Mouse (Mus musculus) thymus, postnatal 4 days (tissue): Measurements from ENCODE around the gene Morc3.
A peak's percentile ranks its signal among the peaks of the same experiment; 100 is the strongest.
"Not testable (repeated sequence)": the region's sequence is repeated elsewhere in the genome, so short reads cannot be mapped to it uniquely, and the experiment has no call there.

ENCODE experiments used
- DNase-seq: peaks from one replicate; pipeline ENCODE4 v3.0.0; 2021

Gene Morc3

GRCm38 (mm10) chr16:93820040-93820439, 11.9 kb upstream of the Morc3 start:
- no peak for DNase-seq

GRCm38 (mm10) chr16:93821706-93822105, 10.2 kb upstream of the Morc3 start:
- no peak for DNase-seq

- not testable (repeated sequence) for DNase-seq
Observed at GRCm38 (mm10) chr16:93822433-93823225, 9.3 kb upstream of the Morc3 start.

GRCm38 (mm10) chr16:93824799-93825198, 7.1 kb upstream of the Morc3 start:
- no peak for DNase-seq

- no peak for DNase-seq
Observed at GRCm38 (mm10) chr16:93825463-93825862, 6.5 kb upstream of the Morc3 start.

- no peak for DNase-seq
Observed at GRCm38 (mm10) chr16:93826054-93826453, 5.9 kb upstream of the Morc3 start.

- not testable (repeated sequence) for DNase-seq
Observed at GRCm38 (mm10) chr16:93826478-93826877, 5.4 kb upstream of the Morc3 start.

GRCm38 (mm10) chr16:93826909-93827308, 5.0 kb upstream of the Morc3 start:
- no peak for DNase-seq

GRCm38 (mm10) chr16:93829526-93829925, 2.4 kb upstream of the Morc3 start:
- DNase-seq = no peak

- DNase-seq = no peak
Observed at GRCm38 (mm10) chr16:93830071-93830470, 1.9 kb upstream of the Morc3 start.

GRCm38 (mm10) chr16:93830916-93831315, 1.0 kb upstream of the Morc3 start:
- no peak for DNase-seq

- no peak for DNase-seq
Observed at GRCm38 (mm10) chr16:93832451-93833276, 743 bp downstream of the Morc3 start.

- no peak for DNase-seq
Observed at GRCm38 (mm10) chr16:93833551-93833950, 1.6 kb downstream of the Morc3 start.

- DNase-seq = no peak
Observed at GRCm38 (mm10) chr16:93834076-93834475, 2.2 kb downstream of the Morc3 start.

GRCm38 (mm10) chr16:93839049-93839448, 7.1 kb downstream of the Morc3 start:
- no peak for DNase-seq

- DNase-seq = no peak
Observed at GRCm38 (mm10) chr16:93850527-93850926, 18.6 kb downstream of the Morc3 start.

- no peak for DNase-seq
Observed at GRCm38 (mm10) chr16:93859967-93860366, 28.0 kb downstream of the Morc3 start.

GRCm38 (mm10) chr16:93860686-93861085, 28.8 kb downstream of the Morc3 start:
- no peak for DNase-seq

- no peak for DNase-seq
Observed at GRCm38 (mm10) chr16:93874841-93875240, 42.9 kb downstream of the Morc3 start.

GRCm38 (mm10) chr16:93877612-93878380, 45.9 kb downstream of the Morc3 start:
- no peak for DNase-seq

GRCm38 (mm10) chr16:93883423-93884085, 51.6 kb downstream of the Morc3 start, which contains the start of gene Chaf1b:
TSS of gene Chaf1b (plus strand) at chr16:93883901.
- peak; percentile 98 for DNase-seq

GRCm38 (mm10) chr16:93884086-93884721, 52.3 kb downstream of the Morc3 start:
- no peak for DNase-seq
